Mouse (Mus musculus) lung, postnatal 14 days (tissue): Measurements from ENCODE around the gene Tpst2.

Experiments used
- DNase-seq: peaks from one replicate; pipeline ENCODE4 v3.0.0; 2021

The Tpst2 gene

DNA sequence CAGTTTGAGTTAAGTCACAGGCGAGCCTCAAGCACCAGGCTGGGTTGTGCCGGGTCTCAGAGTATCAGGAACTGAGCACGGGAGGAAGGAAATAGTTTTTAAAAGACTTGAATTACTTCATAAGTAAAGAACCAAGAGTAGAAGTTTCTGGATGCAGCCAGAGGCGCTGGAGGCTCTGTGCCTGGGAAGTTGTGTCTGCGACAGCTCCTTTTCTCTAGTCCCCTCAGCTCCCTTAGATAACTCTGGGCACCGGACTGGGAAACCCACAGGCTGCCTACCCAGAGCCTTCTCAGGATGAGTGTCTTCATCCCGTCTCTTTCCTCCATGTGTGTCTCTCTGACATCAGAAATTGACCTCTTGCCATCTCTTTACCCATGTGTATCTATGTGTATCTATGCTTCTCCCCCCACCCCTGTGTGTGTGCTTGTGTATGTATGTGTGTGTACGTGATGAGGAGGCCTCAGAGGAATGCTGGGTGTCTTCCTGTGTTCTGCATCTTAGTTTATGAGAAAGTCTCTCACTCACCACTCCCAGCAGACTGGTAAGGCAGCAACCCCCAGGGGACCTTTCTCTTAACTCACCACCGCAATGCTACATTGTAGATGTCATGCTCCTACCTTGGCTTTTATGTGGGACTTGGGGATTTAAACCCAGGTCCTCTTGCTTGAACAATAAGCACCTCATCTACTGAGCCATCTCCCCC lies 6.4 kb downstream of the Tpst2 start:
- DNase-seq, result no peak

DNA sequence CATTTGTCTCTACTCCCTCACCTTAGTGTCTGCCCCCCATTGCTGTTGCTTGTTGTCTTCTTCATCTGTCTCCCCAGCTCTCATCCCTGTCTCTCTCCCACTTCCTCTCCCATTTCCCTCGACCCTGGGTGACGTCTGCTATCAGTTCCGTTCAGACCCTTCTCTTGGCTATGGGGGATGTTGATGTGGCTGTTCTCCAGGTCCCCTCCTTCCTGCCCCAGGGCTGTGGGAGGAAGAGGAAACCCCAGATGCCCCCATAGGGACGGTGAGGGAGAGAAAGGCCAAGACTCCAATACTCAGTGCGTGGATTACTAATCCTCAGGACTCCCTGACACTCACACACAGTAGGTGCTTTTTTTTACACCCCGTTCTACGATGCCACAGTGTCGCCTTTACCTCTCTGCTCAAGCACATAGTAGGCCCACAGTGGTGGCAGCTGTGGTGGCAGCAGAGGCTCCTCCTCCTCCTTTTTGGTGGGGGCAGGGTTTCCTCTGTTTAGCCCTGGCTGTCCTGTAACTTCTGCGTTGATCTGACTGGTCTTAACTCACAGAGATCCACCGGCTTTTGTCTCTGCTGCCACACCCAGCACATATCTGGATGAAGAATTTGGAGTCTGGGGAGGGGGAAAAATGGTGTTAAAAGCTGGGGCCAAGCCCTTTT lies 7.2 kb downstream of the Tpst2 start:
- peak; percentile 63 for DNase-seq

DNA sequence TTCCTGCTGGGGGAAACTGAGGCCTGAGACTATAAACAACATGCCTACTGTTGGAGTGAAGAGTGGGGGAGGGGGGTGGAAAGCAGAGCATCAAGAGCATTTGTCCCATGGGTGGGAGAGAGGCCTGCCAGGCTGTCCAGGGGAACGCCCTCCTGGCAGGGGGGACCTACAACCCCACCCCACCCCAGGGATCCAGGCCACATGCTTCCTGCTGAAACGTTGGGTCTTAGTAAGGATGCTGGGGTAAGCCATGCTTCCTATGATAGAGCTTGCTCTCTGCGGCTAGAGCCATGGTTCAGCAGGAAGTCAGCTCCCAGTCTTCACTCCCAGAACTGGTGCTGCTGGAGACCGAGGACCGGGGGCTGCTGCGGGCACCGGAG lies 7.7 kb downstream of the Tpst2 start:
- no peak for DNase-seq

DNA sequence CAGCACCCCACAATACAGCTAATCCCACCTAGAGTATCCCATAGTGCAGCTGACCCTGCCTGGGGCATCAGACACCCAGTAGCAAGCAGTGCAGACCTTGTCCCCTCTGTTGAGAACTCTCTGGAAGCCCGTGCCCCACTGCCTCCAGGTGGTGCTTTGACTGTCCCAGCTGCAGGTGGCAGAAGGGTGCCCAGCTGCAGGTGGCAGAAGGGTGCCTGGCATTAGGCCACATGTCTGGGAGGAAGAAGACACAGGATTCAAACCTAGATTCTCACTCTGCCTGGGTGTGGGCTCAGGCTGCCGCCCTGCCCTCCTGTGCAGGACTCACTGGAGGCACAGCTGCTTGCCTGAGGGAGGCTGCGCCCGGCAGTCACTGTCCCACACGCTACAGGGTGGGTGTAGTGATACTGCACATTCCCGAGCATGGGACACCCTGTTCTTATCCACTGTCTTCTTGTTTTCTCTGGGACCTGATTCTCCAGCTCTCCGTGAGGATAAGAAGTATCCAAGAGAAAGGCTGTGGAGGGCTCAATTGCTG lies 9.1 kb downstream of the Tpst2 start:
- DNase-seq, result no peak

DNA sequence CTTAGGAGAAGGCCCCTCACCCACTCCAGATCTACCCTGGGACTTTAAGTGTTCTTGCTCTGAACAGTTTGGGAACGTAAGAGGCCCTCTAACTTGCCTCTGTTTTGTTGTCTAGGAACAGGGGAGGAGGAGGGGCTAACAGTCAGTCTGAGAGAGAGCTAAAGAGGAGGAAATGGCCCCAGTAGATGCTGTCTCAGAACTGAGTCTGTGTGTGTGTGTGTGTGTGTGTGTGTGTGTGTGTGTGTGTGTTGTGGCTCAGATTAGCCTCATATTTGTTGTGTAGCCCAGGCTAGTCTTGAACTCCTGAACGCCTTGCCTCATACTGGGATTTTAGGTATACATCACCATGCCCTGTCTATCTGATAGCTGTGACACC lies 10.1 kb downstream of the Tpst2 start:
- DNase-seq, result no peak

DNA sequence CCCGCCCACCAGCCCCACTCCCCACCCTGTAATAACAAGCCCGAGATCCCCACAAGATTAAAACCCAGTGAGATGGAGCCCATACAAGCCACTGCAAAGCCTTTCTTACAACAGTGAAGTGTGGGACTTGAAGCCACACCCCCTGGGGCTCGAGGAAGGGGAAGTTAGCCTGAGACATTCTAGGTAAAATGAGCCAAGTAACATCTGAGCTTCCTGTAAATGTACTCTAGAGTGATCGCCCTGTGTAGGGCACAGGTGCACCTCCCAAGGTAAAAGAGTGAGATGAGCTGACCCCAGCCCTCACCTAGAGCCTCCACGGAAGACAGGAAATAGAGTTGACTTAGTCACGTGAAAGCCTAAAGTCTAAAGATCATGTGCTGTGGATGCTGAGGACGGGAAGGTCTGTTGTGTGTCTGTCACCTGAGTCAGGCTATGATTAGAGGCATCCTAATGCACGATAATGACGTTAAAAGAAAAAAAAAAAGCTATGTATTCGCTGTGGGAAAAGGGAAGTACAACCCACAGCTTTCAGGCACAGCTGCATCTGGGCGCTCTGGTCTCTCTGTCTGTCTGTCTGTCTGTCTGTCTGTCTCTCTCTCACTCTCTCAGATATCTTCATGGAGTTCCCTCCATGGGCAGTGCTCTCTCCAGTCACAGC lies 10.6 kb downstream of the Tpst2 start:
- DNase-seq, result no peak

DNA sequence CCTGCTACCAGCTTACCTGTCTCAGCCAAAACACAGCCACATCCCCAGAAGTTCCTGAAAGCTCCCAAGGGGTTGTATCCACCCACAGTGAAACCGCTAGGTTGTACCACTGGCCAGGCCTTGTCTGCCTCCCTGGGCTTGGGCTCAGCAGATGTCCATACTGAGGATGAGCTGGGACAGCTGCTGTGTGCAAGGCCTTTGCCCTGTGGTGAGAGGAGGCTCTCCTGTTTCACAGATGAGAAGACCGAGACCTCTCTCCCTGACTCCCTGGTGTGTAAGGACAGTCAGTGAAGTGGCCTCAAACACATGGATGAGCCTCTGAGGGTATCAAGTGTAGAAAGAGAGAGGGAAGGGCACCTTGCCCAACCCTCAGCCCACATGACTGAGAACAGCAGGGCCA lies 11.2 kb downstream of the Tpst2 start:
- DNase-seq, result no peak

DNA sequence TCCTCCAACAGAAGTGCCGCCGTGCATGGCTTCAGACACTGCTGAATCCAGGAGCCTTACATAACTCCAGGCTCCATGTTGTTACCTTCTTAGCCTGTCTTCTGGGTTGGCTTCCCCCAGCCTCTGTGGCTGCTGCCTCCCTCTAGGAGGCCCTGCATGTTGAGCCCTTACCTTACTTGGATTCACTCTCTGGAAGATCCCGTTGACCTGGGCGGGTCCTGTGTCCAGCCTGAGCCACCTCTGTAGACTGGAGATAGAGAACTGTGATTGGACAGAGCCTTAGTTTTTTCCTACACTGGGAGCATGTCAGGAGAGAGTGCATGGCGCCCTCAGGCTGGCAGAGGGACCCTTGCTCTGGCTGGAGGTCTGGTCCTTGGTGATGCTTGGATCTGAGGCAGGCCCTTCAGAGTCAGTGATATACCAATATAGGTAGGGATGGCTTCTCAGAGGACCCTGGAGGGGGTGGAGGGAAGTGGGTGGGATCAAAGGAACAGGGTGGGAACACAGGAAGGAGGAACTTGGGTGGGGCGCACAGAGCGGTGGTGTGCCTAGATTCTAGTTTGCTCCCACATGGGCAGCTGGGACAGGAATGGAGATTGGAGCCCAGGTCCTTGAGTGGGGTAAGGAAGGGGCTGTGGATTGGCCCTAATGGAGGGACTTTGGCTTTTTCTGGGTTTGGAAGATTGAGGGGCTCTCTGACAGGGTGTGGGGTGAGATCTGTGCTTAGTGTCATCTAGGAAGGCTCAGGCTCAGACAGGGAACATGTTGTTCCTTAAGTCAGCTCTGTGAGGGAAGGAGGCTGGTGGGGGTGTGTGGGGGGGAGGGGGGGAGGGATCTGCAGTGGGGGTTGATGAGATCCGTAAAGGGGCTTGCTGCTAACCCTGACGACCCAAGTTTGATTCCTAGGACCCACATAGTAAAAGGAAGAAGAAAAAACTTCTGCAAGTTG lies 12.0 kb downstream of the Tpst2 start:
- peak; percentile 56 for DNase-seq

DNA sequence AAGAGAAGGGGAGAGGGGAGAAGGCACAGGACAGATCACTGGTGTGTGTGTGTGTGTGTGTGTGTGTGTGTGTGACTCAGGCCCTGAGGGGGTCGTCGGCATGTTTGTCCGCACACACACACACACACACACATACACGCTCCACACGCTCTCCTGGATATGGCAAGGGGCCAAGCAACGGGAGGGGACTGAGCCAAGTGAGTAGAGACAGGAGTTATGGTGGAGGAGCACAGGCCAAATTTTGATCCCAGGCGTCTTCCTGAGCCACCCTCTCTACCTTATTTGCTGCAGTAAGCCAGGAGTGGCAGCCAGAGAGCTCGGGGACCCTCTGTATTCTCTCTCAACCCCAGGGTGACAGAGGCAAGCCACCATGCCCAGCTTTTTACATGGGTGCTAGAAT lies 12.7 kb downstream of the Tpst2 start:
- DNase-seq, result peak; percentile 47

DNA sequence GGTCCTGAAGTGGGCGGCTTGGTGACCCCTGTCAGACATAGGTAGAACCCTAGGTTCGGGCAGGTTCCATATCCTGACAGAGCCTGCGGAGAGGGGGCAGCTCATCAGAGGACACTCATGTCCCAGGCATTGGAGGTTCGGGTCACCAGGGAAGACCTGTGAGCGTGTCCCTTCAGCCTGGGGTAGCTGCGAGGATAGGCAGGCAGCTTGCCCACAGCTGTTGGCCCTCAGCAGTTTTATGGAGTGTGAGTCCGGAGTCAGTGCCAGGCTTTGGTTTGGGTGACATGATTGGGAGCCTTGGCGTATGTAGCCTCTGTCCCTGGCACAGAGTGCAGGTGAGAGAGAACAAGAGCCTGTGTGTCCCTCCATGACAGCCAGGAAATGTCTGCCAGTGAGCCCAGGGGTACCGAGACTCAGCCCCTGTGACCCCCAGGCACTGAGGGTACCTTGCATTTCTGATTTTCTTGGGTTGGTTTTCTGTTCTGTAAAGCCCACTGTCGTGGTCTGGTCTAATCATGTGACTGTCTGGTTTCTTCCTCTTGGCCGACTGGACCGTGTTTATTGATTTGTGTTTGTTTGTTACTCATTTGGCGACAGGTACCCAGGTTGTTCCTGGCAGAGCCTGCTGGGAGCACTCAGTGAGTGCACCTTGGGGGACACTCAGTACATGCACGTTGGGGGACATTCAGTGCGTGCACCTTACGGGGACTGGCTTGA lies 13.5 kb downstream of the Tpst2 start:
- DNase-seq, result peak; percentile 51

DNA sequence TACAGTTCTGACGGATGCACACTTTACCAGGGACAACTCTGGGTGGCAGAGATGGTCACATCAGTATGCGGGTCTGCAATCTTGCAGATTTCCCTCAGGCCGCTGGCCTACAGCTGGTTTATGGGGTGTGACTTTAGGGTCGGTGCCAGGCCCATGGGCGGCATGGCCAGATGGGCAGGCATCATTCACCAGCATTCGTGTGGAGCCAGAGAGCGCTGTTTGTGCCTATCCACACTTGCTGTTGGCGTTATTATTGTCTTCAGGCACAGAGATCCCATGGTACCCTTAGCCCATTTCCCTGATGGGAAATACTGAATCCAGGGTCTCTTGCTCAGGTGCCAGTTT lies 14.0 kb downstream of the Tpst2 start:
- DNase-seq, result no peak

DNA sequence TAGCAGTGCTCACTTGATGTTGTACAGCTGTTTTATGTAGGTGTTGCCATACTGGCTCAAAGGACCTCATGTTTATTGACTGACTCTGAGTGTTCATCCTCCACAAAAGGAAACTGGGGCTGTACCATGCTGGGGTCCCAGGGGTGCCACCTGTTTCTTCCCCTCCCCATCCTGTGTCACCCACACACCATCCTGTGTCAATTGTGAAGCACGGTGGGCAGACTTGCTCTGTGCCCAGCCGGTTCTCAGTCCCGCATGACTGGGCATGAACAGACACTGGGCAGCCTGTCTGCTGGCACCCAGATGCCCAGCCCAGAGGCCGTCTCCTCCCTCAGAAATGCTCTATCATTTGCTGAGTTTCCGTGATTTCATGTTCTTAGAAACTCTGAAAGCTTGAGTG lies 15.4 kb downstream of the Tpst2 start:
- no peak for DNase-seq

DNA sequence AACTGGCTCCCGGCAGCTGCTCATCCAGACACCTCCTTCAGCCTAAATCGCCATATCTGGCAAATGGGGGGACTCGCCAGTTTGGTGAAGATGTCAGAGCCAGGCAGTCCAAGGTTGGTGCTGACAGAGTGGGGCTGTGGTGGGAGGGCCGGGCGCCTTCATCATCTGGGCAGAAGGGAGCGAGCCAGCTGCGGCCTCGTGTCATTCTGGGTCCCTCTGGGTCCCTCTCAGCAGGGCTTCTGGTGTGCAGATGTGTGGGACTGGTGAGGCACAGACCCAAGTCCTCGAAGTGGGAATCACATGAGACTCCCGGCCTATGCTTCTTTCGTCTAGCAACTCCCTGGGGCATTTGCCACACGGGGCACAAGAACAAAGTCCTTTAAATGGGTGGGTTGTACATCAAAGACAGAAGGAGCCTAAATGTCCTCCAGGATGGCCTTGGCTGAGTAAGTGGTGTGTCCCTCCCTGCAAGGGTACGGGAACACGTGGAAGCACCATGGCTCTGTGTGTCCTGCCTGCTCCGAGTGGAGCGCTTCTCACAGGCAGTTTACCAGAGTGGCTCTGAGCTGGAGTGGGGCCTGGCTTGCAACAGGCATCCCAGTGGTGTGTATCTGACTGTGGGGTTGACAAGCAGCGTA lies 16.0 kb downstream of the Tpst2 start:
- no peak for DNase-seq

DNA sequence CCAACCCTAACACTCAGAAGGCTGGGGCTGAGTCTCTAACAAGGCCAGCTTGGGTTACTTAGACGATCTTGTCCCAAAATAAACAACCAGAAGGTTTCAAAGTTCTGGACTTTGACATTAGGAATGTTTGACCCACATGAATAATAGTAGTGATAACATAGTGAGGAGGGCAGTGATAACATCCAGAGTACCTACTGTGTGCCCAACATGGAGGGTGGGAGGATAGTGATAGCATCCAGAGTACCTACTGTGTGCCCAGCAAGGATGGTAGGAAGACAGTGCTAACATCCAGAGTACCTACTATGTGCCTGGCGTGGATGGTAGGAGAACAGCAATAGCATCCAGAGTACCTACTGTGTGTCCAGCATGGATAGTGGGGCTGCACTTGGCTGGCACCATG lies 17.3 kb downstream of the Tpst2 start:
- no peak for DNase-seq

DNA sequence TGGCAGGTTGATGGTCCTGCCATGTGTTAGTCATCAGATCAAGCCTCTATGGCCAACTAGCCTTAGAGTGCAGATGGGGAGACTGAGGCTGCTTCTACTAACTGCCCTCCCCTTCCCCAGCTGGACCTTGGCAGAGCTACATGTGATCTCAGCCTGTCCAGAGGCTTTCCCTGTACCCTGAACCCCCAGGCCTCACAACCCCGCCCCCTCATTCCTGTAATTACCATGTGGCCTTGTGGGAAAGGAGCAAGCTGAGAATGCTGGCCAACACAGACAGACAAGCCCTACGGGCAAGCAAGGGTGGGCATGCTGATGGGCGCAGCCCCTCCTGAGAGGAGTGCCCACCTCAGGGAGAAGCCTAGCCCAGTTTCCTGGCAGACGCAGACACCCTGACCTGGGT lies 18.2 kb downstream of the Tpst2 start:
- DNase-seq, result no peak

DNA sequence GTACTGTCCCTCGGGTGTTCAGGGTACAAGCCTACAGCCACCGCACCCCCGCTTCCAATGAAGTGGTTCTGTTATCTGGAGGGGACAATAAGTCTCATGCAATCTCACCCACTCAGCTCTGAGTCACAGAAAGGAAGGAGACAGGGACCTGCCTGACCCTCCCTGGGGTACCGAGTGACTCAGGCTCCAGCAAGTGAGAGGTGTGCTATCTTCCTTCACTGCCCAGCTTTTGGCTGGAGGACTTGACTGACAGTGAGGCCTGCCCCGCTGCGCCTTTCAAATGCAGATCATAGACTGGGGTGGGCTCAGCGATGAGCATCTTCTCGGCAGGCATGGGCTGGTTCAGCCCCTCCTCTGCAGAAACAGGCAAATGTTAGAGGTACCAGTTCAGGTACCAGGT lies 18.7 kb downstream of the Tpst2 start:
- DNase-seq, result no peak

DNA sequence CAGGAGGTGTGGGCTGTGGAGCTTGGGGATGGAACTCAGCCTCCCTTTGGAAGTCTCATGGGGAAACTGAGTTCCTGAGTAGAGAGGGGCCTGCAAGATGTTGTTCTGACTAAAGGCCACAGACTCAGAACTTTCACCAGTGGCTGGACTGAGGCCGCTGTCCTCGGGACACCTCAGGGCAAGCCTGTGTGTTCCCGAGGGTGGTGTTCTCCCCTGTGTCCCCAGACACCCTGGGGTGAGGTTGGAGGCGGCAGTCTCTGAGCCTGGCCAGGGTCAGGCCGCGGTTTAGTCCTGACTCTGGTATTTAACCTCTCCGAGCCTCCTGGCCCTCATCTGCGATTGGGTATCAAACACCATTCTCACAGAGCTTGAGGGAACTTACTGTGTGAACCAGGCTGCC lies 19.1 kb downstream of the Tpst2 start:
- no peak for DNase-seq

DNA sequence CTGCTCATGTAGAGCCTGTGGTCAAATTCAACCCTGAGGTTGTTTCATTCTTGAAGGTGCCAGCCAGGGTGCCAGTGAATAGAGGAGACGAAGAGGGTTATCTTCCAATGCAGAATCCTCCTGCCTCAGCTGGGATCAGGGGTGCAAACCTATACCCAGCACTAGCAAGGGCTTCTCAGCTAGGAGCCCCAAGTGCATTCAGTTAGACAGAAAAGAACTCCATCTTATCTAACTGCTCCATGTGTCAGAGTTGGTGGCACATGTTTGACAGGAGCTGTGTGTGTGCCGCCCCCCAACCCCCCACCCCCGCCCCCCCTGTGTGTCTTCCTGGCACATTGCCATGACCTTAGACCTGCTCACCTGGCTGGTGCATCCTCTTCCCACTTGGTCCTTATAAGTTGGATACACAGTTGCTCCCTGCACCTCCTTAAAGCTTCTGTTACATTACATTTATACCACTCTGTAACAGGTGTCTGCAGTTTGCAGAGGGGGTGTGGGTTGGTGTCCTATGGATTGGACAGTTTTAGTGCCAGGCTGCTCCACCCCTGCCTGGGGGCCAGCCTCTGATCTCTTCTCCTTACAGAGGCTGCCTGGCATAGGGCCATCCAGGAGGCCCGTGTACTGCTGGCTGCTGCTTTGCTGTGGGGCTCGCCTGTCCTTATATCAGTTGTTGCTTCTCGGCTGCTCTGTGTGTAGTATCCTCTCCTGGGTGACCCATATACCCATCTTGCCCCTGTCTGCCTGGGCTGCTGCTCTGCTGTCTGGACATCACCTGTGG lies 20.1 kb downstream of the Tpst2 start:
- DNase-seq, result no peak

DNA sequence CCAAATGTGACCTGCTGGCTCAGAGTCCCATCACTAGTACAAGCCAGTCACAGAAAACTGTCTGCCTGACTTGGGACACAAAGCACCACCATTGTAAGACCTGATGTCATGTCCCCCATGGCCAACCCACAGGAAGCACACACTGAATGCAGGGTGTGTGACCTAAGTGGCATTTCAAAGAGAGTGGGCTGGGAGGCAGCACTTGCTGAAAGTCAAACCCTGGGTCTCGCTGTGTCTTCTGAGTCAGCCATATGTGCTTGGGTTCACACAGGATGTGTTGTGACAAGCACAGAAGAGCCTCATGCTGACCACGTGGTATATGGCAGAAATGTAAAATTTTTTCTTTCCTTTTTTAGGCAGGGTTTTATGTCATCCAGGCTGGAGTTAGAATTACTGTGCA lies 20.8 kb downstream of the Tpst2 start:
- no peak for DNase-seq

DNA sequence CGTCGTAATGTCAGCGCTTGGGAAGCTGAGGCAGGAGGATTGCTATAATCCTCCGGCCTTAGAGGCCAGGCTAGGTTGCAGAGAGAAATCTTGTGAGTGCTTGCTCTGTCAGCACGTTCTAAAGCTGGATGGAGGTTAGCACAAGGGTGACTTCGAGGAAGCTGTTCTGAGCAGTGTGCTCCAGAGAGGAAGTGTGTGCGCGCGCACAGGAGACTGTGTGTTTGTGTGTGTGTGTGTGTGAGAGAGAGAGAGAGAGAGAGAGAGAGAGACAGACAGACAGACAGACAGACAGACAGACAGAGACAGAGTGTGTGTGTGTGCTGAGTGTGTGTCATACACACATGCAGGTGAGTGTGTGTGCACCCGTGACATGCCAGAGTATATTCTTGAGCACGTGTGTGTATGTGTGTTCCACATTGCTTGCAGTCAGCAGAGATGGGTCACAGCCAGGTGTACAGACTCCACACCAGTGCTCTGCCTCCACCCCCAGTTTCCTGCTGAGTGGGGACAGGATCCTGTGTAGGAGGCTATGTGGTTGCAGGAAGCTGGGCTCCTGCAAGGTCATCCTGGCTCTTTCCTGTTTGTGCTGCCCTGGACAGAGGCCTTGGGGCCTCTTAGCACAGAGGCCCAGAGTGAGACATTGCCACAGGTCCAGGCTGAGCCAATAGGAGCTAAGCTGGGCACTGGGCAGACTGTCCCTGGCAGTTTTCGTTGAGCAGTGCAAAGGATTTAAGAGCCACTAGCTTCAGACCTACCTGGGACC lies 21.9 kb downstream of the Tpst2 start:
- DNase-seq, result peak; percentile 42
